1 mouse cellular context compared by ENCODE assay signal in the genomic region with DNA sequence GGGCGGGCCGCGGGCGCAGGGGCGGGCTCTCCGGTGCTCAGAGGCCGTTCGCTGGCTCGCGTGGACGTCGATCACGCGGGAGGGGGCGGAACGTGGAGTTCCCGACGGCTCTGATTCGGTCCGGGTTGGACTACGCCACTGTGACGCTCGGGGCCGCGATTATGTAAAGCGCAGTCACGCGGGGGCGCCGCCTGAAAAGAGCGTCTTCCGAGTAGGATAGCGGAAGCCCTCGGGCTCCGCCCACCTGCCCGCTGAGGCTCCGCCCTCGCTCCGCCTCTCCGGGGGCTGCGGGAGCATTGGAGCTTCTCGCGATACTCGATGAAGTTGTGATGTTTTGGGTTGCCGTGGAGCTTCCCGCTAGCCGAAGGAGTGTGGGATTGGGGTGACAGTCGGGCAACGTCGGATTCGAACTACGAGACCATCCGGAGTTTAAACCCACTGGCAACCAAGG.
TF ChIP-seq lines count a peak whose summit lies in the region.

TSS of gene Fam76a (minus strand) at position 1 of the 451 bp plus-strand sequence.

TF ChIP-seq in CH12.LX, 34 proteins besides CTCF, POLR2A, EP300 and RAD21 (continued from another document):
- TF ChIP-seq ZMIZ1 (IDR thresholded peaks at IDR 0.05; ENCODE audit: low read depth, low read length) (no peak), RCOR1 (conservative IDR thresholded peaks at IDR 0.05; ENCODE audit: low read depth, low read length) (no peak), ETS1 (conservative IDR thresholded peaks at IDR 0.05; ENCODE audit: low read depth, low read length) (peak; percentile 27; the same call in 1 of the 2 replicates), E2F4 (IDR thresholded peaks at IDR 0.05; ENCODE audit: insufficient replicate concordance, low read depth, low read length) (no peak), MXI1 (IDR thresholded peaks at IDR 0.05; ENCODE audit: low read depth, low read length) (peak; percentile 82), USF2 (conservative IDR thresholded peaks at IDR 0.05; ENCODE audit: low read depth, low read length) (peak; percentile 52; the same call in 1 of the 2 replicates), ZNF384 (IDR thresholded peaks at IDR 0.05; ENCODE audit: low read depth, low read length) (no peak), MAZ (IDR thresholded peaks at IDR 0.05; ENCODE audit: low read depth, low read length) (no peak), JUND (conservative IDR thresholded peaks at IDR 0.05; ENCODE audit: low read depth, low read length) (no peak), CHD2 (IDR thresholded peaks at IDR 0.05; ENCODE audit: low read length) (peak; percentile 100), IRF4 (IDR thresholded peaks at IDR 0.05; ENCODE audit: low read depth, low read length) (no peak), SMC3 (IDR thresholded peaks at IDR 0.05; ENCODE audit: low read depth, low read length) (no peak), TBP (conservative IDR thresholded peaks at IDR 0.05; ENCODE audit: low read depth, low read length) (peak; percentile 47), HCFC1 (IDR thresholded peaks at IDR 0.05; ENCODE audit: low read depth, low read length) (peak; percentile 73), ELF1 (IDR thresholded peaks at IDR 0.05; ENCODE audit: low read depth, low read length) (peak; percentile 96), NRF1 (IDR thresholded peaks at IDR 0.05; ENCODE audit: low read depth, low read length) (0 out of 2 replicates have a peak, but pooled peaks have one; percentile 17), PAX5 (IDR thresholded peaks at IDR 0.05; ENCODE audit: low read length) (no peak)
